Mouse (Mus musculus): ENCODE results near the gene Gm10309.

The Gm10309 gene

GRCm38 (mm10) chr17:86514974-86515620 is 10.1 kb upstream of the Gm10309 start:
- no peak for DNase-seq (ENCODE audit: inconsistent age in 2 of 2, low spot score in 1 of 2)

GRCm38 (mm10) chr17:86509871-86510270 is 4.8 kb upstream of the Gm10309 start:
- peak in 1 of 2 experiments; percentile 37 for DNase-seq (ENCODE audit: inconsistent age in 2 of 2, low spot score in 1 of 2)

- no peak for DNase-seq (ENCODE audit: inconsistent age in 2 of 2, low spot score in 1 of 2)
Observed at GRCm38 (mm10) chr17:86508212-86508490, 3.1 kb upstream of the Gm10309 start.

GRCm38 (mm10) chr17:86507342-86508211 is 2.5 kb upstream of the Gm10309 start:
- DNase-seq (ENCODE audit: inconsistent age in 2 of 2, low spot score in 1 of 2) = peak; percentile 45 to 64

- no peak for DNase-seq (ENCODE audit: inconsistent age in 2 of 2, low spot score in 1 of 2)
Observed at GRCm38 (mm10) chr17:86506881-86507280, 1.8 kb upstream of the Gm10309 start.

- DNase-seq (ENCODE audit: inconsistent age in 2 of 2, low spot score in 1 of 2) = no peak
Observed at GRCm38 (mm10) chr17:86503208-86503897, 1.7 kb downstream of the Gm10309 start.

GRCm38 (mm10) chr17:86501393-86501792 is 3.6 kb downstream of the Gm10309 start:
- no peak for DNase-seq (ENCODE audit: inconsistent age in 2 of 2, low spot score in 1 of 2)

- DNase-seq (ENCODE audit: inconsistent age in 2 of 2, low spot score in 1 of 2) = peak; percentile 45 to 62
Observed at GRCm38 (mm10) chr17:86499359-86500045, 5.5 kb downstream of the Gm10309 start.

GRCm38 (mm10) chr17:86497302-86497701 is 7.7 kb downstream of the Gm10309 start:
- DNase-seq (ENCODE audit: inconsistent age in 2 of 2, low spot score in 1 of 2) = no peak

GRCm38 (mm10) chr17:86496123-86496771 is 8.8 kb downstream of the Gm10309 start:
- peak; percentile 28 to 71 for DNase-seq (ENCODE audit: inconsistent age in 2 of 2, low spot score in 1 of 2)

- DNase-seq (ENCODE audit: inconsistent age in 2 of 2, low spot score in 1 of 2) = no peak
Observed at GRCm38 (mm10) chr17:86494895-86495294, 10.1 kb downstream of the Gm10309 start.

- DNase-seq (ENCODE audit: inconsistent age in 2 of 2, low spot score in 1 of 2) = no peak
Observed at GRCm38 (mm10) chr17:86494494-86494893, 10.5 kb downstream of the Gm10309 start.

- no peak for DNase-seq (ENCODE audit: inconsistent age in 2 of 2, low spot score in 1 of 2)
Observed at GRCm38 (mm10) chr17:86493891-86494420, 11.1 kb downstream of the Gm10309 start.

GRCm38 (mm10) chr17:86492376-86492775 is 12.7 kb downstream of the Gm10309 start:
- DNase-seq (ENCODE audit: inconsistent age in 2 of 2, low spot score in 1 of 2) = no peak

- no peak for DNase-seq (ENCODE audit: inconsistent age in 2 of 2, low spot score in 1 of 2)
Observed at GRCm38 (mm10) chr17:86489827-86490226, 15.2 kb downstream of the Gm10309 start.

GRCm38 (mm10) chr17:86487450-86487849 is 17.6 kb downstream of the Gm10309 start:
- DNase-seq (ENCODE audit: inconsistent age in 2 of 2, low spot score in 1 of 2) = no peak

- DNase-seq (ENCODE audit: inconsistent age in 2 of 2, low spot score in 1 of 2) = no peak
Observed at GRCm38 (mm10) chr17:86486657-86487056, 18.4 kb downstream of the Gm10309 start.

- peak; percentile 75 to 94 for DNase-seq (ENCODE audit: inconsistent age in 2 of 2, low spot score in 1 of 2)
Observed at GRCm38 (mm10) chr17:86484087-86484737, 20.8 kb downstream of the Gm10309 start.

GRCm38 (mm10) chr17:86482675-86483074 is 22.4 kb downstream of the Gm10309 start:
- no peak for DNase-seq (ENCODE audit: inconsistent age in 2 of 2, low spot score in 1 of 2)

- no peak for DNase-seq (ENCODE audit: inconsistent age in 2 of 2, low spot score in 1 of 2)
Observed at GRCm38 (mm10) chr17:86479406-86479805, 25.6 kb downstream of the Gm10309 start.

Data from adrenal gland, adult (tissue).